Mouse (Mus musculus) CD8-positive naive resting alpha-beta T cell, adult 2 months (primary cell): ENCODE results near the gene Cyp1a2.

Source experiments
- DNase-seq, 2 experiments: peaks; one replicate each; pipeline ENCODE4 v3.0.0; 2022; ENCODE audit warnings: low read depth in 2 of 2, low spot score in 2 of 2

Gene Cyp1a2

GRCm38 (mm10) chr9:57647286-57648108 lies 36.0 kb downstream of the Cyp1a2 start:
- peak in 1 of 2 experiments; percentile 36 for DNase-seq

GRCm38 (mm10) chr9:57646551-57647103 lies 36.9 kb downstream of the Cyp1a2 start:
- peak in 1 of 2 experiments; percentile 34 for DNase-seq

DNA sequence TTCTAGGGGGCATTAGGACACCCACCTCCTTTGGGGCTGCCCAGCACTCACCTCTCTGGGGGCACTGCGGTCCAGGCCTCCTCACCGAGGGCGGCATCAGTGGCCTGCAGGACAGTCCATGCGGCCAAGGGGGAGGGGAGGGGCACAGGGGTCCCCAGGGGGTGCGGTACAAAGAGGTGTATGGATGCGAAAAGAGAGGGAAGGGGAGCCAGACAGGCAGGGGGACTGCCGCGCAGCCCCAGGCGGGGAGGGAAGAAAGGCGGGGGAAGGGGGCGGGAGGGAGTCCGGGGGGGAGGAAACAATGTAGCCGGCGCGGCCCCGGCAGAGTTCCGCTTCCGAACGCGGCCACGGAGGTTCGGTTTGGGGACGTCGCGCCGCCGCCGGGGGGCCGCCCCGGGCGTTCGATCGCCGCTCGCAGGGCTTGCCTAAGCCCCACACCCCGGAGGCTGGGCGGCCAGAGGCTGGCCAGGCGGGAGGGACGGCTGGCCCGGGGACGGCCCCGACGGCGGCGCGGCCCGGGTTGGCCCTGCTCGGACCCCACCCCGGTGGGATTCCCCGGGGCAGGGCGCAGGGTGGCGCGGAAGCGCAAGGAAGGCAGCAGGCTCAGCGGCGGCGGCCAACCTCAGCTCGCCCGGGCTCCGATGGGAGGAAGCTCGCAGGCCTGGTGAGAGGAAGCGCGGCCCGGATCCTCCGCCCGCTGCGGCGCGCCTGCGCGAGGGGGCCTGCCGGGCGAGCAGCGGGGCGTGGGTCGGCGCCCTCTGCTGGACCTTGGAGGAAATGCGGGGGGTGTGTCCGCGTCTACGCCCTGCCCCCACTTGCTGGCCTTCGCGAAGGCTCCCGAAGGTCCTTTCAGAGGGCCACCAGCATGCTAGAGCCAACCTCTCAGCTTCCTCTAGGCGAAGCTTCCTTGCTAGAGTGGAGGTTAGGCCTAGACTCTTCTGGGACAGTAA lies 38.3 kb downstream of the Cyp1a2 start:
- peak; percentile 90 for DNase-seq

DNA sequence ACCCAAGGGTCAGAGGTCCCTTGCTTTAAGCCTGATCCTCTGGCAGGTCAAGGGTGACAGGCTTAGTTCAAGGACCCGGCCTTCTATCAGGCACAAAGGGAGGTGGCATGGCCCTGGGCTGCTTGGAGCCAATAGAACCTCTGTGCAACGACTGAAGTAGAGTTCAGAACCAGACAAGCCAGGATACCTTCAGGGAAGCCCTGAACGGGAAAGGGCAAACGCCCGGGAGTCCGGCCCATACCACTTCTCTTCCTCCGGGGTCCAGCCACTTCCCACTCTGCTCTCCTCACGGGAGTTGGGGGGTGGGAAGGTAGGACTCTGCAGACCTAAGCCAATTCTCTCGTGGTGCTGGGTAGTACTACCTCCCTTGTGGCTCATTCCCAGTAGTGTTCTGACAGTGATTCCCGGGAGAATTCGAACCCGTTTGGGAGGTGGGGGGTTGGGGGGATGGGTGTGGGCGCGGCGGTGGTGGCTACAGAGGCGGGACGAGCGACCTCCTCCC lies 39.0 kb downstream of the Cyp1a2 start:
- DNase-seq = no peak

DNA sequence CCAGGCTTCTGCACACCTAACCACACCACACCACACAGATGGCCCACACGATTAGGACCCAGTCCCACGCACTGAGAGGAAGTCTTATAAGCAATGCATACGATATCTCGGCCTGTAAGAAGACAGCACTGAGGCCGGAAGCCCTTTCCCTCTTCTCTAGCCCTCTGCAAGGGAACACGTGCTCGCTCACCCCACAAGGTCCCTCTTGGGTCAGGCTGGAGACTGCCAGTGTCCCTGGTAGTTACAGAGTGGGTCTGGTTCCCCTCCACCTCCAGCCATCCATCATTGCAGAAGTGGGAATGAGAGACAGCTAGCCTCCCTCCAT lies 39.7 kb downstream of the Cyp1a2 start:
- DNase-seq = no peak

- DNase-seq = no peak
Measured at GRCm38 (mm10) chr9:57643169-57643855, 40.2 kb downstream of the Cyp1a2 start.

- DNase-seq = no peak
Measured at GRCm38 (mm10) chr9:57641775-57642550, 41.5 kb downstream of the Cyp1a2 start.

DNA sequence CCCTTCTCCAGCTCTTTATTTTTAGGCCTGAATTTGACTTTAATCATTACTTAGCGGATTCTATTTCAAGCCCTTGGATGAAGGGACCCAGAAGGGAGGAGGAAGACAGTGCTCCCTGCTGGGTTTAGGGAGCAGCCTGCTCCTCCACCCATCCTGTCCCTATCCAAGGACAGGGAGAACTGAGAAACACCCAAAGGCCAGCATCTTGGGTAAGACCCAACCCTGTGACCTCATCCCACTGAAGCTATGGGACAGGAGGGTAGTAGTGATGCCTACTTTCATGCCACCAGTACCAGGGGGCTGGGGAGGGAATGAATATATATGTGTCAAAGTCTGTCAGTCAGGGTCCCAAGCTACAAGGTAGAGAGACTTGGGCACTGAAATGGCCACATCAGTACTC lies 42.5 kb downstream of the Cyp1a2 start:
- DNase-seq = no peak

GRCm38 (mm10) chr9:57640384-57640783 lies 43.1 kb downstream of the Cyp1a2 start:
- DNase-seq = peak; percentile 77 to 84

GRCm38 (mm10) chr9:57639661-57640328 lies 43.7 kb downstream of the Cyp1a2 start:
- no peak for DNase-seq

- DNase-seq = no peak
Measured at GRCm38 (mm10) chr9:57638651-57639459, 44.6 kb downstream of the Cyp1a2 start.

GRCm38 (mm10) chr9:57637741-57638322 lies 45.7 kb downstream of the Cyp1a2 start:
- no peak for DNase-seq

DNA sequence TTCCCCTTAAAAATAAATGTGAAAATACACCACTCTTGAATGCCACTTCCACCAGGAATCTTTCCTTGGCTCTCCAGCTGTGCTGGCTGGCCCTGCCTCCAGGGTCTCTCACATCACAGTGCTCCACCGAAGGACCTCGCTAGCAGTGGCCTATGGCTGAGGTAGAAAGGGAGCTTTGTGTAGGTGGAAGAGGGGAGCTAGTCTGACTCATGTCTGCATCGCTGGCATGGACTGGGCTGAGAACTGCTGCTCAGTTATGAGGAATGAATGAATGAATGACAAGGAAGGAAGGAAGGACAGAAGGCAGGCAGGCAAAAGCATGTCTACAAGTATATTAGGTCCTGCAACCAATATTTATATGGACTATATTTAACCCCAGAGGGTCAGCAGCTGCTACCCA lies 46.2 kb downstream of the Cyp1a2 start:
- DNase-seq = no peak

- peak in 1 of 2 experiments; percentile 60 for DNase-seq
Measured at GRCm38 (mm10) chr9:57633481-57634024, 50.0 kb downstream of the Cyp1a2 start.

DNA sequence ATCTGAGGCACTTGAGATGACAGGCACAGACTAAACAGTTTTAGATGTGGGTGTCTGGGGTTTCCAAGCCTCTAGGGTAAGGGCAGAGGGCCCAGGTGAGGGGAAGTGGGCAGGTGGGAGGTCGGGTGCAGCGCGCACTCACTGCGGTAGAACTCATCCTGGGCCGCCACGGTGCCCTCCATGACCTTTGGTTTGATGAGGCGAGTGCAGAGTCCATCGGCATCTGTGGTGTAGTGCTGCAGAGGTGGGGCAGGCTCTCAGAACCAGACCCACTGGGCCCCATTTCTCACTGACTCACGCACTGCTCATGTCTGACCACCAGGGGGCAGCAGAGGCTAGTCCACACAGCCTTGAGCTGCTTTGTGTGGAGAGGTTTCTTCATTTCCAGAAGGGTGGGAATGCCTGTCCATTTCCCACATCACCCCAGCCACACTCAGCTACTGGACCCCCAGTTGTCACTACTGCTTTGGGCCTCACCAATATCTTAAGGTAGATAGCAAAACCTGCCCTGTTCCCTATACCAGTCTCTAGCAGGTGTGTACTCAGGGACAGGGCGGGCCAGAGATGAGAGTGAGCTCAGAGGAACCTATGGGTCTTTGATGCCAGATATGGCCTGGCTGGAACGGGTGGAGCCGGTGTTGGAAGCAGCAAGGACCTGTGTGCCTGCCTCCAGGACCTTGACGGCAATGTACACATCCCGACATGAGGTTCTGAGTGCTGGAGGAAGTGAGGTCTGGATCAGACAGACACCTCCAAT lies 54.2 kb downstream of the Cyp1a2 start:
- peak; percentile 84 to 87 for DNase-seq

GRCm38 (mm10) chr9:57628717-57629116 lies 54.8 kb downstream of the Cyp1a2 start:
- no peak for DNase-seq

- DNase-seq = no peak
Measured at GRCm38 (mm10) chr9:57627892-57628291, 55.6 kb downstream of the Cyp1a2 start.
